Mouse (Mus musculus) layer of hippocampus, postnatal 10 days (tissue): Measurements from ENCODE around the gene Gck. TPM values are rescaled to one million over a fixed set of nuclear protein-coding genes. Genes with fewer than 3 reads are reported as not detected.

Source experiments
- total RNA-seq, 2 experiments: library from RNA; stranded (reverse); gene quantifications; 2 replicates each; pipeline ENCODE4 v1.2.3; 2021

The Gck gene
- total RNA-seq, 2 experiments from 2014 or later, result 3.5 to 3.9 TPM

Other genes starting within 250 kb of the Gck start
- gene Mrps24, start 234.4 kb downstream of the Gck start, total RNA-seq, result 10 to 100 TPM; 87.1 to 92.2 TPM
- 10 to 100 TPM; 46.1 to 46.3 TPM for gene Urgcp, start 187.7 kb downstream of the Gck start, total RNA-seq
- gene Dbnl, start 161.6 kb downstream of the Gck start, total RNA-seq, result 10 to 100 TPM; 98.0 to 98.1 TPM
- 1 to 10 TPM; 7.0 to 7.4 TPM for gene Pgam2, start 146.3 kb downstream of the Gck start, total RNA-seq
- gene Polm, start 112.1 kb downstream of the Gck start, total RNA-seq, result 10 to 100 TPM in 1 of 2 experiments, 1 to 10 TPM in 1; 9.4 to 13.2 TPM
- 10 to 100 TPM; 13.0 to 16.0 TPM for gene Aebp1, start 88.1 kb downstream of the Gck start, total RNA-seq
- 10 to 100 TPM; 21.5 to 32.3 TPM for gene Pold2, start 71.8 kb downstream of the Gck start, total RNA-seq
- not detected for gene Myl7, start 51.3 kb downstream of the Gck start, total RNA-seq
- 100 to 1,000 TPM; 108 TPM for gene Ykt6, start 5.6 kb upstream of the Gck start, total RNA-seq
- 100 to 1,000 TPM; 808 to 852 TPM for gene Camk2b, start 116.3 kb upstream of the Gck start, total RNA-seq
- not detected for gene A730071L15Rik, start 249.9 kb upstream of the Gck start, total RNA-seq